Mouse (Mus musculus) midbrain, embryonic 14.5 days (tissue): ENCODE data around the gene Bcl2a1c. TPM values are rescaled to one million over a fixed set of nuclear protein-coding genes. Genes with fewer than 3 reads are reported as not detected.
"Not testable (repeated sequence)": the region's sequence is repeated elsewhere in the genome, so short reads cannot be mapped to it uniquely, and the experiment has no call there.

Experiments
- ATAC-seq: fragments of 200-750 bp; cut with Nextera tagmentation; 2 replicates; pipeline ENCODE4 v1.8.0; 2017; ENCODE audit warnings: moderate number of reproducible peaks, moderate library complexity; ENCODE audit not compliant: low FRiP score, low TSS enrichment
- DNase-seq: peaks from one replicate; pipeline ENCODE4 v3.0.0-alpha.2; 2015
- H3K27ac ChIP-seq: fragments of 300-500 bp; sonication (generic); replicated peaks from 2 replicates; pipeline ENCODE4 v1.5.1; 2014; ENCODE audit warnings: mild to moderate bottlenecking, low read depth, low read length, moderate library complexity
- H3K27me3 ChIP-seq: fragments of 300-500 bp; sonication (generic); 2 replicates; pipeline ENCODE4 v1.6.1; 2014; ENCODE audit warnings: low read length, control low read depth, mixed read lengths; ENCODE audit not compliant: control insufficient read depth, insufficient read depth
- H3K36me3 ChIP-seq: fragments of 300-500 bp; sonication (generic); 2 replicates; pipeline ENCODE4 v1.6.1; 2014; ENCODE audit warnings: low read length, control low read depth; ENCODE audit not compliant: control insufficient read depth, insufficient read depth
- H3K4me1 ChIP-seq: fragments of 300-500 bp; sonication (generic); 2 replicates; pipeline ENCODE4 v1.6.1; 2014; ENCODE audit warnings: mild to moderate bottlenecking, antibody characterized with exemption, low read length, control low read depth; ENCODE audit not compliant: control insufficient read depth, insufficient read depth
- H3K4me2 ChIP-seq: fragments of 300-500 bp; sonication (generic); 2 replicates; pipeline ENCODE4 v1.6.1; 2014; ENCODE audit warnings: mild to moderate bottlenecking, low read length, moderate library complexity
- H3K4me3 ChIP-seq: fragments of 300-500 bp; sonication (generic); replicated peaks from 2 replicates; pipeline ENCODE4 v1.5.1; 2014; ENCODE audit warnings: low read depth, low read length
- H3K9ac ChIP-seq: fragments of 300-500 bp; sonication (generic); replicated peaks from 2 replicates; pipeline ENCODE4 v1.6.1; 2014; ENCODE audit warnings: mild to moderate bottlenecking, low read length, moderate library complexity
- H3K9me3 ChIP-seq: fragments of 300-500 bp; sonication (generic); 2 replicates; pipeline ENCODE4 v1.6.1; 2016; ENCODE audit warnings: low read length, control low read depth, mixed read lengths; ENCODE audit not compliant: control insufficient read depth
- WGBS: fragments of 180-500 bp; shearing (Covaris S2); extraction: QIAGEN DNeasy Blood & Tissue Kit; methylation state at CpG from one replicate; pipeline ENCODE4 v1.1.7; 2014; 5-methylcytosine and 5-hydroxymethylcytosine counted together
- polyA plus RNA-seq: library from polyadenylated mRNA; unstranded; fragments of >200 nt; fragmentation: Nextera tagmentation; extraction: Ambion mirVana; gene quantifications from 2 replicates; pipeline ENCODE4 v1.2.1, GENCODE M21; 2014

Gene Bcl2a1c
- polyA plus RNA-seq = not detected in 2 replicates

DNA sequence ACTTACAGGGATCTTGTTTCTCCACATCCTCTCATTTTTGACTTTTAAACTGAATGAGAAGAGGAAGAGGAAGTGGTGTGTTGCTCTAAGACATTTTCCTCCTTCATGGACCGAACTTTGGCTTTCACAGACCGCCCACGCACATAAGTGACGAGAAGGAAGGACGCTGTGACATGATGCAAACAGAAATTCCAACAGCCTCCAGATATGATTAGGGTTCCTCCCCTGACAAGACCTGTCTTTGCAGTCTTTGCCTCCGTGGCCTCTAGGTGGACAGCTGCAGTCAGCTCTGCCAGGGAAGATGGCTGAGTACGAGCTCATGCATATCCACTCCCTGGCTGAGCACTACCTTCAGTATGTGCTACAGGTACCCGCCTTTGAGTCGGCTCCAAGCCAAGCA lies at the start of gene Bcl2a1c:
Bcl2a1c (plus strand) TSS at position 281 of the 400 bp plus-strand sequence.
- WGBS = 81% methylated on average over 9 of the region's 9 CpGs
- not testable (repeated sequence) for H3K36me3 ChIP-seq, H3K4me1 ChIP-seq, ATAC-seq, H3K9ac ChIP-seq, H3K4me3 ChIP-seq, H3K4me2 ChIP-seq, DNase-seq, H3K27me3 ChIP-seq, H3K9me3 ChIP-seq, H3K27ac ChIP-seq

DNA sequence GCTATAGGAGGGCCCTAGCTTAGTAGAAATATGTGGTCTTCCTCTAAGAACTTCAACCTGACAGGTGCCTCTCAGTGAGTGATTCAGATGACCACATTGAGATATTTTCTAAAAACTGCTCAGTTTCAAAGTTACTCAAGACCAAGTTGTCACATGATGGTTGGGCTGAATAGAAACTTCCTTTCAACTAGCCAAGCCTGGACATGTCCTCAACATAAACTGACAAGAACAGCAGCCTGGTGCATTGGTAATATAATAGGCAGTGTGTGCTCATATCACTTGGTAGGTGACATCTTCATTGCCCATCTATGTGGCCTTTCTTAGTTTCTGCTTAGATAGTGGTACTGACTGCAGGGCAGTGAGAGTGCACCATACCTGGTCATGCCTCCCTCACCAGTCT lies 24.0 kb upstream of the Bcl2a1c start:
- H3K4me1 ChIP-seq, H3K4me2 ChIP-seq, ATAC-seq, DNase-seq, H3K27ac ChIP-seq, H3K4me3 ChIP-seq, H3K9me3 ChIP-seq, H3K9ac ChIP-seq, H3K36me3 ChIP-seq, H3K27me3 ChIP-seq: not testable (repeated sequence)

DNA sequence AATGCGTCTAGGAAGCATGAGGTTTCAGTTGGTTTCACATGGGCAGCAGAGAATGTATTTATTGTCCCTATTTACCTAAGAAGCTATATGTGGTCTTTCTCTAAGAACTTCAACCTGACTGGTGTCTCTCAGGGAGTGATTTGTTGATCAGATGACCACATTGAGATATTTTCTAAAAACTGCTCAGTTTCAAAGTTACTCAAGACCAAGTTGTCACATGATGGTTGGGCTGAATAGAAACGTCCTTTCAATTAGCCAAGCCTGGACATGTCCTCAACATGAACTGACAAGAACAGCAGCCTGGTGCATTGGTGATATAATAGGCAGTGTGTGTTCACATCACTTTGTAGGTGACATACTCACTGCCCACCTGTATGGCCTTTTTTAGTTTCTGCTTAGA lies 18.2 kb upstream of the Bcl2a1c start:
- H3K4me3 ChIP-seq, ATAC-seq, H3K27me3 ChIP-seq, H3K9me3 ChIP-seq, H3K36me3 ChIP-seq, H3K4me2 ChIP-seq, DNase-seq, H3K4me1 ChIP-seq, H3K9ac ChIP-seq, H3K27ac ChIP-seq: not testable (repeated sequence)
- 72% methylated on average over 2 of the region's 2 CpGs for WGBS

DNA sequence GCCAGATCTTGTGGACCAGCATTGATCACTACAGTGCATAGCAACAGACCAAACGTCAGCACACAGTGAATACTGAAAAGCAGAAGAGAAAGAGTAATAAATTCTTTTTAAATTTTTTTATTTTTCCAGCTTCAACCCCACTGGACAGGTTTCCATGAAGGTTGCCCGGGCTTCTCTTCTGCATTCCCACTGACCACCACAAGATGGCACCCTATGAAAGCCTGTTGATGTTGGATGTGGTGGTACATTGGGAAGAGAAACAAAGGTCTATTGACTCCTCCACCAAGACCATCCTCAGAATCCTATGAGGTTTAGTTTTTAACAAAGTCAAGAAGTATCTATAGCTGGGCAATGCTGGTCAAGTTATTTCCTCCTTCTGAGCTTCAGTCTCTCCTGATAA lies 11.9 kb upstream of the Bcl2a1c start:
- no peak overlapping the region for H3K4me2 ChIP-seq
- no peaks in the 10 kb centered on the region for H3K27me3 ChIP-seq
- no peak overlapping the region for H3K4me3 ChIP-seq
- no peaks in the 10 kb centered on the region for H3K36me3 ChIP-seq
- 14% methylated on average over 2 of the region's 2 CpGs for WGBS
- no peaks in the 10 kb centered on the region for H3K9me3 ChIP-seq
- DNase-seq (peak; percentile 70), ATAC-seq (no peak)
- no peak overlapping the region for H3K9ac ChIP-seq
- H3K4me1 ChIP-seq = no peaks in the 10 kb centered on the region
- H3K27ac ChIP-seq = no peak overlapping the region

DNA sequence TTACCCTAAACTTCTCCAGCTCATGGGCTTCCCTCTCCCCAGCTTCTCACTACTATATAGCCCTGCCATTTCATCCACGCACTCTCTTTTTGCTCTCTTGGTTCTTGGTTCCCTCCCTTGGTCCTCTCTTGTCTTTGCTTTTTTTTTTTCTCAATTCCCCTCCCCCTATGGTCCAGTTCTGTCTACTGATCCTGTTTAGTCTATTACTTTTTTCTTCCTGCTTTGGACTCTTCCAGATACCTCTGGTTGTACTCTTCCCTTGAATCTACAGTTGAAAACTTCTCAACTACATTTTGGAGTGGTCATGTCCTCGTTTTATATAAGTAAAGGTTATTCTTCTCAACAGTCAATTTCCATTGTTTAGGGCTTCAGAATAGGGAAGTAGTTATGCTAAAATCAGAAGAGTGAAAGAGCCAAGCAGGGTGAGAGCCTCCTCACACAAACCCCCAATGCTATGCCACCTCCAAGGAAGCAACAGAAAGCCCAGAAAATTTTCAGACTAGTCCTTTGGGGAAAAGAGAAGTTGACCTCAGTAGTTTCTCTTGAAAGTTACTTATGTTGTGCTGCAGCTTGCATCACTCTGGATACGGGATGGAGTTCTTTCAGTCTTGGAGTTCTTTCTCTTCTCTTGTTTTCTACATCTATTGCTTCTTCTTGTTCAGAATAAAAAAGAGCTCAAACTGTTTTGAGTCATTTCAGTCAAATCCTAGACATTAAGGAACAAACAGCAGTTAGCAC lies 3.8 kb upstream of the Bcl2a1c start:
- WGBS = 74% methylated on average over 3 of the region's 3 CpGs
- Histone ChIP-seq H3K36me3 (no peaks in the 10 kb centered on the region), H3K27ac (no peak overlapping the region), H3K4me1 (no peaks in the 10 kb centered on the region), H3K27me3 (no peaks in the 10 kb centered on the region), H3K4me3 (no peak overlapping the region), H3K9ac (no peak overlapping the region), H3K9me3 (no peaks in the 10 kb centered on the region), H3K4me2 (no peak overlapping the region)
- no peak for ATAC-seq
- DNase-seq = no peak

DNA sequence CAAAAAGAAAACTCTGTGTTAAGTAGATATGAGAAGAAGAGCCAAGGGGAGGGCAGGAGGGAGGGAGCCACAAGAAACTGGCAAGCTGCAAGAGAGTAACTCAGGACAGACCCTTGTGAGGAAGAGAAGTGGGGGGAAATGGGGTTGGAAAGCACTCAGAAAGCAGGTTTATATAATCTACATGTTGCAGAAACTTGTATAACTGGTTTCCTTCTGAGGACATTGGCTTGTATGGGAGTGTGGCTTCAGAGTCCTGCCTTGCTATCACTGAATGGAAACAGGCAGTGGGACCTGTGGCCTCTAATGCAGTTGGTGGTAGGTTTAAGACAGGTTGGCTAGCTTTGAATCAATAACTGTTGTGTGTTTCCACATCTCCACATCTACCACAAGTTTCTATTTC lies 1.6 kb upstream of the Bcl2a1c start:
- not testable (repeated sequence) for H3K9ac ChIP-seq, H3K36me3 ChIP-seq, H3K27me3 ChIP-seq, ATAC-seq, H3K4me2 ChIP-seq, DNase-seq, H3K9me3 ChIP-seq, H3K4me3 ChIP-seq, H3K4me1 ChIP-seq, H3K27ac ChIP-seq

DNA sequence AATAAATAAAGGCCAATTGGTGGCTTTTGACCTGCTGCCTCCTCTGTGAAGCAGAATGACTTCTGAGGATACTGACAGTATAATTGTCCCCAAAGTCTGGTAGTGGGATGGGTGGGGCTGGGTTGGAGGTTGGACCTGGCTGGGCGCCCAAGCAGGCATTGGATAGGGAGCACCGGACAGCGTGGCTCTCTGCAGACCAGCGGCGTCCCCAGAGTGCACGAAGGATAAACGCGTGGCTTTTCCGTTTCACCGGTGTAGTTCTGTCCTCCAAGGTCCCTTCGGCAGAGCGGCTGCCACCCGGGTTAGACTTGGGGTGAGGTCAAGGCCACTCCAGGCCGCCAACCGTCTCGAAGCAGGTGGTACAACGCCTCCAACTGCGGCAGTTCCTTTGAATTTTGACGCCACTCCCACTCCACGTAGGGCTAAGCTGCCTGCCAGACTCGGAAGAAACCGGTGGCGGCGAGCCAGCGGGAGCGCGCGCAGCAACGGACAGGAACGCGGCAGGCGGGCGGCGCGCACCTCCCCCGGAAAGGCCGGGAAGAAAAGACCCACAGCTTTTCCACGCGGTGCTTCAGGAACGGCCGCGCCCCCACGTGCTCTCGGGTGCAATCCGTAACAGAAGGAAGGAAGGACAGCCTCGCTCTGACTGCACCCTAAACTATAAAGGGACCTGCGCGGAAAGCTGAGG lies 38.0 kb downstream of the Bcl2a1c start:
- under 1% methylated on average over 48 of the region's 48 CpGs for WGBS
- H3K27ac ChIP-seq = no peak overlapping the region
- peak overlapping the region; percentile 51 for H3K4me3 ChIP-seq
- H3K4me1 ChIP-seq = no peaks in the 10 kb centered on the region
- ATAC-seq (peak; percentile 67; the same call in 1 of the 2 replicates), DNase-seq (peak; percentile 88)
- H3K36me3 ChIP-seq = no peaks in the 10 kb centered on the region
- peak overlapping the region; percentile 64 for H3K9ac ChIP-seq
- H3K4me2 ChIP-seq = peak overlapping the region; percentile 88
- H3K27me3 ChIP-seq = no peaks in the 10 kb centered on the region
- no peaks in the 10 kb centered on the region for H3K9me3 ChIP-seq

DNA sequence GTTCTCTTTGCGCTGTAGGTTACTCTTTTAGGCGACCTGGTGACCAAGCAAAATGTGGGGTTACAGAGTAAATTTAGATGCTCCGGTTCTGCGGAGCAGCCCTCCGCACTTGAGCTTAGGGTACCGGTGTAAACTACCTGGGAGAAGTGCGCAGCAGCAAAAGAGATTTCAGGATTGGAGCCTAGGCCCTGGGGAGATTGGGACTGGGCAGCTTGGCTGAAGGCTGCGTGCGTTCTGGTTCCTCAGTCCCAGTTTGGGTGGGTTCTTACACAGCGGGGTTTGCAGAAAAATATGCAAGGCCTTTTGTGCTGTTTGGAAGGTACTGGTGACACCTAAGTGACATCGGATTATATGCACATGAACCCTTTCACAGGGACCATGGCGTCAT lies 38.5 kb downstream of the Bcl2a1c start:
- 13% methylated on average over 12 of the region's 12 CpGs for WGBS
- ATAC-seq (no peak), DNase-seq (no peak)
- Histone ChIP-seq H3K4me1 (no peaks in the 10 kb centered on the region), H3K27ac (no peak overlapping the region), H3K4me3 (peak overlapping the region; percentile 51), H3K4me2 (peak overlapping the region; percentile 88), H3K27me3 (no peaks in the 10 kb centered on the region), H3K9ac (peak overlapping the region; percentile 64), H3K36me3 (no peaks in the 10 kb centered on the region), H3K9me3 (no peaks in the 10 kb centered on the region)

DNA sequence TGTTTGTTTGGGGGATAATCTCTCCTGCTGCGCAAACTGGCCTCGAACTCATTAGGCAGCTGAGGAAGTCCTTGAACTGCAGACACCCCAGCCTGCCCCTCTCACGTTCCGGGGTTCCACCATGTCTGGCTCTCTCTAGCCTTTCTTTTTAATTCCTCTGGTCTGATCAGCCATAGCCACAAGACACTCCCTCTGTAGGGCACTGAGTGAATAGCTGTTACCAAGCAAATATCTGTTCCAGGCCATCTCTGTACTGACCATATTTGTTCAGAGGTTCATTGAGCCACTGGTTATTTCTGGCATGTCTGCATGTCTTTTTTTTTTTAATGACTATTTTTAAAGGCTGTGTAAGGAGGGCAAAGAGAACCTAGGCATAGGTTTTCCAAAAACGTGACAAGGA lies 39.5 kb downstream of the Bcl2a1c start:
- peak; percentile 37 for DNase-seq
- H3K4me2 ChIP-seq, H3K9ac ChIP-seq, H3K4me1 ChIP-seq, H3K27me3 ChIP-seq, H3K36me3 ChIP-seq, H3K27ac ChIP-seq, H3K9me3 ChIP-seq, ATAC-seq, H3K4me3 ChIP-seq: not testable (repeated sequence)
- WGBS = 55% methylated on average over 5 of the region's 5 CpGs
